Mouse (Mus musculus) cerebral cortex, adult 2 months (tissue): ENCODE data around the gene Pou2f3.

Experiments used
- WGBS: fragments of 180-500 bp; shearing (Covaris S2); methylation state at CpG from one replicate; pipeline ENCODE4 v1.1.7; 2018; 5-methylcytosine and 5-hydroxymethylcytosine counted together

Gene Pou2f3

DNA sequence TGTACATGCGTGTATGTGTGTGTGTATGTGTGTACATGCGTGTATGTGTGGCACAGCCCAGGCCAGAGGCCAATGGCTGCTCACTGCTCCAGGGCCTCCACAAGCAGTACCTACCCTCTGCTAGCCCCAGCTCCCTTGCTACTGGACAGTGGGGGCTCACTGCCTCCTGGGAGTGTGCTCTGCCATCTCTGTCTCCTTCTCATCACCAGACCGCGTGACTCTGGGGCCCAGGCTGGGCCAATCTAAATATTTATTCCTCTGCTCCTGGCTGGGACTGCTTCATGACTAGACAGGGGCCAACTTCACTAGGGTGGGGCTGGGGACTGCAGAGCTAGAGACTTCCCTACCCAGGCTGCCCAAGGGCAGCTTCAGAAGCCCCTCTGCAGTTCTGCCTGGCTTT lies 21.6 kb upstream of the Pou2f3 start:
- WGBS, result 78% methylated on average over 4 of the region's 4 CpGs

DNA sequence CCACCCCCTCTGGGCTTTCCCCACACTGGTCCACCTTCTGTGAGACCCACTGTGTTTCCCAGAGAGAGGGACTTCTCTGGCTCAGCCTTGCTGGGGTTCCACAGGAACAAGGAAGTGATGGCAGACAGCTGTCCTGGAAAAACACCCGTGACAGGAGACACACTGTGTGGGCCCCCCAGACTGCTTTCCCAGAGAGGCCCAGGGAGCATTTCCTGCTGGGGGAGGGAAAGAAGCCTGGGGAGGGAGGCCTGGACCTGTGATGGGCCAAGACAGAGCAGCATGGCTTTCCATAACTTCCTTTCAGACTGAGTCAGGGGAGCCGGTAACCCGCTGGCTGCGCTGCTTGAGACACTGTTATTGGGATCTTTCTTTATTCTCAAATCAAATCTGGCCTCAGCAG lies 20.7 kb upstream of the Pou2f3 start:
- 68% methylated on average over 4 of the region's 4 CpGs for WGBS

DNA sequence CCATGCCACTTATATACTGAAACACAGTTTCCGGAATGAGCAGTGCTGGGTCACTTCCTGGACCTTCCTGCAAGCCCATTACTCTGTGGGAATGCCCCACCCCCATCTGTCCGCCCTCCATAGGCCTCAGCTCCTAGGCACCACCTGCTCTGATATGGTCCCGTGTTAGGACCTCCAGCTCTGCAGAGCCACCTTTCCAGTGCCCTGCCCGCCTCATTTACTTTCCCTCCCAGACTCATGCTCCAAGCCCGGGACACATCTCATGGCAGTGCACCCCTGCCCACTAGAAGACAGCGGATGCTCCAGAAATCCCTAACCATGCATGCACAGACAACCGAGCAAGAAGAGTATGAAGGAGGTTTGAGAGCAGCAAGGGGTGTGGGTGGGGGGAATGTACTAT lies 19.8 kb upstream of the Pou2f3 start:
- WGBS, result 80% methylated on average over 7 of the region's 7 CpGs

DNA sequence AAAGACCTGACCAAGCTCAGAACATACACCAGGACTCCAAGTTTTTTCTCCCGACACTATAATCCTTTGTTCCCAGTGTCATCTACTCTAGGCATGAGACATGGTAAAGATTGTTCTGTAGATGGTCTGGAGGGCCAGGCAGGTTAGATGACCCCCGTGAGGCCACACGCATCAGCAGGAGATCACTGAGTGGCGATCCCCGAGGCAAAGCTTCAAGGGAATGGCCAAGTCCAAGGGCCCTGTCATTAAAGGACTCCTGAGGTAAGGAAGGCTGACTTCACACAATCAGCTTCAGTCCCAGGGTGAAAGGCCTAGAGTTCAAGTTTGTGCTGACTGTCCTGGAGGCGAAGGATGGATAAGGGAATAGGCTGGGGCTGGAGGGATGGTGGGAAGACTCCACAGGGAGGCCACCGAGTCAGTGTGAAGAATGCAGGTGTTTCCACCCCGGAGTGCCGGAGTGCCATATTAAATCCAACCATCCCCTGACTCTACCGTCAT lies 19.3 kb upstream of the Pou2f3 start:
- WGBS, result 89% methylated on average over 10 of the region's 10 CpGs

DNA sequence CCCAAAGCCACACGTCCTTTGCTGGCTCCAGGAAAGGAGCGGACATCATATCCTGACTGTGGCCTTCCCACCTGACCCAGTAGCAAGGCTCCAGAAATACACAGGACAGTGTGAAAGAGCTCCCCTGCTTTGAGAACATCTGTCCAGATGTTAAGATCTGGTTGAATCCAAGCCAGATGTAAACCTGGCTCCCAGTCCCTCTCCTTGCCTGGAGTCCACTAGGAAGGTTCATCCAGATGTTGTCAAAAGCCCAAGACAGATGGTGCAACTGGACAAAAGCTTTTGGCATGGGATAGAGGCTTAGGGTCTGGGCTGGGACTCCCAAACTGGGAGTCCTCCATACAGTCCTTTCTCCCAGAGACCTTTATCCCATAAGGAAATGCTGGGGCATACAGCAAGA lies 18.6 kb upstream of the Pou2f3 start:
- WGBS, result 86% methylated on average over 2 of the region's 2 CpGs

DNA sequence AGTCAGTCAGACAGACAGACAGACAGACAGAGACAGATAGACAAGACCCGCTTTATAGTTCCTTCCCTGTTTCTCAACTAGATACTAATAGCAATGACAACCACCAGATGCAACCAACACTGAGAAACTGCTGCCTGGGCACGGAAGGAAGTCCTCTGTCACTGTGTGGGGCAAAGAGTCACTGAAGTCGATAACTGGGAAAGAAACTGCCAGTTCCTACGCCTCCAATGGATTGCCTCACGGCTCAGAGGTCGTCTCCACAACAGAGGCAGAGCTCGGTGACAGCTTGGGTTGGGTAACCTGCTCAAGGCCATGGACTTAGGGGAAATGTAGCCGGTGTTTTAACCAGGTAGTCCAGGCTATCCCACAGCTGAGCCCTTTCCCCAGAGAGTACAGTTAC lies 17.5 kb upstream of the Pou2f3 start:
- WGBS, result 92% methylated on average over 8 of the region's 8 CpGs

DNA sequence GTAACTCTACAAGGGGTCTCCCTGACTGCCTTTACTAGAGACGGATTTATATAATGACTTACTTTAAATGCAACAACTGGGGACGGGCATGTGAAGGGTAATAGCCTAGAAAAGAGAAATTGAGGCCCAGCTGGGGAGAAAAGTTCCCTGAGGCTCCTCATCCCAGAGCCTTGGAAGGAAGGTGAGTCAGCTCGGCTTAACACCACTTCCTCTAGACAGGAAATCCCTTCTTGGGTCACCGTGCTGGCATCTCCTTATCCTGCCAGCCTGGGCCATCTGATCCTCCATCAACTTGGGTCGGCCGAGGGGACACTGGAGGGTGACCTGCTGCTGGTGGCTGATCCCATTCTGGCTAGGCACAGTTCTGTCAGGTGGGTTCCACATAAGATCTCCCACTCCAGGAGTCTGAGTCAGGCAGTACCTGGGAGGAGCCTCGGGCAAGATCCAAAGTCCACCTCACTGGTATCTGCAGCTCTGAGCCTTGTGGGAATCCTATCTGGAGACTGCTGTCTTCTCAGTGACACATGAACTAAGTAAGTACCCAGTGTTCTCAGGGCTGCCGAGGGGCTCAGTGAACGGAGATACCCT lies 16.5 kb upstream of the Pou2f3 start:
- 77% methylated on average over 9 of the region's 9 CpGs for WGBS

DNA sequence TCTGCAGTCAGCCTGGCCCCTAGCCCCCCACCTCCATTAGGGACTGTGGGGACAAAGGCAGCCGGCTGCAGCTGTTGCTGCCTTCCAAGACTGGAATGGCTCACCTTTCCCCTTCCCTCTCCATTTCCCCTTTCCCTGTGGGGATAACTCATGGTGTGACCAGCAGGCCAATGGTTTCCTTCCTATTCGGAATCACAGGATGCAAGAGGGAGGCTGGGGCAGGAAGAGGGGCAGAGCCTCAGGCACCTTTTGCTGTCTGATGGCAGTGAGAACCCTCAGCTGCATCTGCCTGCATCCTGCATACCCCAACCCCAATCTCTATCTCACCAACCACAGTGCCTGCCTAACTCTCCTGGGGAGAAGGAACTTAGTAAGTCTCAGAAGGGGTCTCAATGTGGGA lies 15.3 kb upstream of the Pou2f3 start:
- WGBS, result 79% methylated on average over 2 of the region's 2 CpGs

DNA sequence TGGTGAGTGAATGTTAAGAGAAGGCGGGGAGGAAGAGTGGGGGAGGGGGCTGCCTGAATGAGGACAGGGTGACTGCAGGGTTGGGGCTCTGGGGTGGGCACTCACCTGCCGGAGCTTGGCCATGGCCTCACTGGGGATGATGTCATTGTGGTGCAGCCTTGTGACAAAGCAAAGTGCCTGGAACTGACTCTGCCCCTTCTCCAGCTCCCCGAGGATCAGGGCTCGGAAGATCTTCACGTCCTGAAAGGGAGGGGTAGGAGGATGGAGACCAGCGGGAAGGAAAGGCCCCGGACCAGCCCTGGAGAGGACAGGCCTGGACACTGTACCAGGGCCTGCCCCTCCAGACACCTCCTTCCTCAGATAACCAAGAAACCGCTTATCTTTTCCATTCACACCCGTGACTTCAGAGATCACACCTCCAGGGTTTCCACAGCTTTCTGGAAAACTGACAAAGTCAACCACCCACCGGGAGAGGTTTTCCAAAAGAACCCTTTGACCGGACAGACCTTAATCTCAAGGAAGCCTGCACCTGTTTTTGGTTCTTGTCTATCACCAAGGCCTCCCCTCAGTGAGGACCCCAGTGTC lies 14.7 kb upstream of the Pou2f3 start:
- WGBS, result 73% methylated on average over 11 of the region's 11 CpGs

DNA sequence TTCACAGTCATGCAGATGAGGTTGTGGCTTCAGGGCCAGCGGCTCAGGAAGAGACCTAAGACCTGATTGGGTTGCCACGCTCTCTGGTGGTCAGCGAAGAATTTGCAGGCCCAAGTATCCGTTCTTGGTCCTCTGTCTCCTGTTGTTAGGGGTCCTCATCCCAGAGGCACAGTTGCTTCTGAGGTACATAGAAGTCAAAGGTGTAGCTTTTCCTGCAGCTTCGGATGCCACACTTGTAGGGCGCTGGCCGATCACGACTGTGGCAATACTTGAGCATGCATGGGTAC lies 12.2 kb upstream of the Pou2f3 start:
- WGBS, result 62% methylated on average over 8 of the region's 8 CpGs

DNA sequence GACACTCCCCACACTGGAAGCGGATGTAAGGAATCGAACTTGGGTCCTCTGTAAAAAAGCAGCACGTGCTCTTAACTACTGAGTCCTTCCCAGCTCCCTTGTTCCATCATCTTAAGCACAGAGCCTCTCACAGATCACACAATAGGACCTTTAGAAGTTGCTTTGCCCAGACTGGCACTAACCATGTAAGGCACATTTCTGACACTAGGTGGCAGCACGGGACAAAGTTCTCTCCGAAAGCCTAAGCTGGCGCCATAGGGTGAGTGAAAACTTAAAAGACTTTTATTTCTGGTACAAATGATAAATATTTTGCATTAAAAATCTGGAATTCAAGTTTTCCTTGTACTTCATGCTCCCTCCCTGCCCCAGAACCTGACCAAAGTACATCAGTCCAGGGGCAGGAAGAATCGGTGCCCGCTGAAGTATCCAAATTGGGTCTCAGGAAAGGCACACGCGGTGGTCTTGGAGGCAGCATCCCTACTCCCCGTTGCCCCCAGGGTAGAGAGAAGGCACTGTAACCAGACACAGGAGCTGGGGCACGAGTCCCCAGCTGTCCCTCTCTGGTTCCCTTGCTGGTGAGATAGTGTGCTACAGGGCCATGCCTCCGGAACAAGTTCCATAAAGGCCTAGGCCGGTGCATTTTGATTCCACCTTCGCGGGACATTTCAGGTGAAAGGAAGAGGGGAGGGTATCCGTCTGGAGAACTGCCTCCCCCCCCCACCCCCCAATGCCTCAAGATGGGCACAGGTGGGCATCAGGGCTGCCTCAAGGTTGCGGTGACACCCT lies 11.7 kb upstream of the Pou2f3 start:
- WGBS, result 42% methylated on average over 18 of the region's 18 CpGs

DNA sequence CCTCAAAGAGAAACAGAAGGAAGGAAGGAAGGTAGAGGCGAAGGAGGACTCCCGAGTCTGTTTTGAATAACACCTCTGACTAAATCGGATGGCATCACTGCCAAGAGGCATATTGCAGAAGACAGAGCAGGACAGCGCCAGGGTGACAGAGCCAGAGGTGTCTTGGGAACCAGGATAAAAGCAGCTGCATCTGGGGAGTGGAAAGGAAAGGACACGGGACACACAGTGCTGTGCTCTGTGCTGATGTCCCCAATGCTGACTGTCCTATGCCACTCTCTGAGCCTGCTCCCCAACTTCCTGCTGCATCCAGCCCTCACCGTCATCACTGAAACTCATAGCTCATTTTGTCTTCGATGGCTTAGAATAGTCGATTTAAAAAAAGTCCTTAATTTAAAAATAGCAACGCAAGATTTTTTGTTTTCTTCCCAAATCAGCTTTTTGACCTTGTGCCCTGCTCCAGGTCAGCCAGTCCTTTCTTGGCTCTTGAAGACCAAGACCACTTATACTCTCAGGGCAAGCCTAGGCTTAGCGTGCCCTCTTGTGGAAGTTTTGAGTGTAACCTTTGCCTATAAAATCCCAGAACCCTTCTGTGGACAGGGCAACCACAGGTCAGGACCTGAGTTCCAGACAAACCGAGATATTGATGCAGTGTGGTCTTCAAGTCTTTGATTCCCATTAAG lies 742 bp upstream of the Pou2f3 start:
- 17% methylated on average over 11 of the region's 11 CpGs for WGBS

DNA sequence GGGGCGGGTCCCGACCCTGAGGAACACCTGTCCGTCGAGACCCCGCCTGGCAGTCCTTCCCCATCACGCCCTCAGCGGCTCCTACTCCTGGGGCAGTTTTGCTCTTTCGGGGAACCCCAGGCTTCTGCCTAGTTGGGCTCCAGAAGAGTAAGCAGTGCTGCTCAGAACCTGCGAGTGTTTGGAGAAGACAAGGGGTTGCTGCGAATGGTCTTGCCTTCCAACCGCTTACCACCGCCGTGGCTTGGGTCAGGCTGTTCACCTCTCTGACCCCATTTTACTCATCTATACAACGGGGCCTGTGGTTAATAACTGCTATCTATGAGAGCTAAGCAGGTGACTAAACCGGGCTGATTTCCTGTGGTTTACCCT lies 4.2 kb downstream of the Pou2f3 start:
- WGBS, result 14% methylated on average over 15 of the region's 15 CpGs

DNA sequence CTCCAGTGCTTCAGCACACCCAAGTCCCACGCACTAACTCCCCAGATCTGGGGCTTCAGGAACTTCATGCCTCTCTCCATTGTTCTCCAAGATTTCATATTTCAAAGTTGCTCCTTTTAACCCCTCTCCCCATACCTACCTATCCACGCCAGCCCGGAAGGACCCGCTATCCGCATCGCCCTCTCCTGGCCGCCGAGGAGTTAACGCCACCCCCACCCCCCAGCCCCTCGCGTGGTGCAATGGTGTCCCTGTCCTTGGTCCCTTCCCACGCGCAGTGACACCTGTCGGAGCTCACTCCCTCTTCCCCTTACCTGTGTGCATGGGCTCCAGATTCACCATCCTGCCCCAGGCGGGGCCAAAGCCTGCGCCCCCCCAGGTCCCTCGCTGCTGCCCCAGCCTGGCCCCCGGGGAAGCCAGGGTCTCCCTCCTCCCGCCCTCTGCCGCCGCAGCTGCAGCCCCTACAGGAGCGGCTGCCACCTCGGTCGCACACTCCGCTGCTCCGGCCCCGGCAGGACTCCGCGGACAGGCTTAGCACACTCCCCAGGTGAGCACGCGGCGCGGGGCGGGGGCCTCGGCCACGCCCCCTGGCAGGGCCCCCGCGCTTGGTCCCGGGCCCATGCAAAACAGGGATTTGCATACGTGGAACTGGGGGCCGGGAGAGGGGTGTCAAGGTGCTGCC lies 4.7 kb downstream of the Pou2f3 start:
- 4% methylated on average over 41 of the region's 41 CpGs for WGBS

DNA sequence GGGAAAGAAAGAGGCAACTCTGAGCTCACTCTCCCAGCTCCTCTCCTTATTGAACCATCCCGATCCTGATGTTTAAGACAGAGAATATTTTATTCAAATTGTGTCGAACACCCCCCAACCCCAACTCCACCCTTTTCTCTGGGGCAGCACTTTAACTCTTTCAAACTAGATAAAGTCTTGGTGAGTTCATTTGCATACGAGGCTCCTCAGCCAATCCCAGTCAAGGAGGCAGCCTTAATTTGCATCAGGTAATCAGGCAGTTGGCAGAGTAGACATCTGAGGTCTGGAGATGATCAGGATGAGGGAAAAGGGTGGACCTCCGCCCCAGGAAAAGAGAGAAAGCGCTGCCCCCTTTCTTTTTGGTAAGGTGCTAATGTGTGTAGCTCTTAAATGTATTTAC lies 10.0 kb downstream of the Pou2f3 start:
- WGBS, result 49% methylated on average over 5 of the region's 5 CpGs

DNA sequence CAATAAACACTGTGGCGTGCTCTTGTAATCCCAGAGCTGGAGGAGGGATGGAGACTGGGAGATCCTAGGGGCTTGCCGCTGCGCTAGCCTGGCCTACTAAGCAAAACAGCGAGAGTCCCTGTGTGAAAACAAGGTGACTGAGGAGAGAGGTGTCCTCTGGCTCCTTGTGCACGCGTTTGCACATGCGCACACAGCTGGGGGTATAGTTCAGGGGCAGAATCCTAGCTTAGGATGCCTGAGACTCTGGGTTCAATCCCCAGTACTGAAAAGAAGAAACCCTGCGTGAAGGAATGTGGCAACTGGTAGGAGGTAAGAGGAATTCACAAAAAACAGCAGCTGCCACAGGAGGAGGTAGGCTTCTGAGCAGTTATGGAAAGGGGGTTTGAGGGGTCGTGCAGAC lies 16.2 kb downstream of the Pou2f3 start:
- 50% methylated on average over 9 of the region's 9 CpGs for WGBS

DNA sequence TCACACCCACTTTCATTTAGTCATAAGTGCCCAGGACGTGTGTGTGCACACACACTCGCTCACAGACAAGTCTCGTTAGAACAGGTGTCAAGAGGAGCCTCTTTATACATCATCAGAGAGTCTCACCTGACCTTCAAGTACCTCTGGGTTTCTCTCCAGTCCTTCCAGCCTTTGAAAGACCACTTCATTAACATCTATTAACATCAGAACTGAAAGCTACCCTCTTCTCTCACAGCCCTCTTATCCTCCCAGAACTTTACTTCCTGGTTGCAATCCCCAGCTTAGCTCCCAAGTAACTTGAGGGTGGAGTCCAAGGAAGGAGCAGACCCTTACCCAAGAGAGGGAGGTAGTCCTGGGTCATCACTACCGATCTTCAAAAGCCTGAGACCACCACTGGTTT lies 18.6 kb downstream of the Pou2f3 start:
- 76% methylated on average over 4 of the region's 4 CpGs for WGBS

DNA sequence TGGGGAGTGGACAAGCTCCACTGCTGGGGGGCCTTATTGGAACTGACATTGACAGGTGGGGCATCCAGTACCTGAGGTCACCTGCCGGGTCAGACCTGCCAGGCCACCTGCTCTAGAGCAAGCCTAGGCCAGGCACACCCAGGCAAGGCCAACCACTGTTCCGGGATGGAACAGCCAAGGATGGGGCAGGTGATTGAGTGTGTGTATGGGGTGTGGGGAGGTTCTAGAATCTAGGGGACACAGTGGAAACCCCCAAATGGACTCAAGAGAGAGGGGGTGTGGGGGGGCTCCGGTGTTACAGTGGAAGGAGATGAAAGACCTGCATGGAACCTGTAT lies 21.2 kb downstream of the Pou2f3 start:
- 64% methylated on average over 3 of the region's 3 CpGs for WGBS

DNA sequence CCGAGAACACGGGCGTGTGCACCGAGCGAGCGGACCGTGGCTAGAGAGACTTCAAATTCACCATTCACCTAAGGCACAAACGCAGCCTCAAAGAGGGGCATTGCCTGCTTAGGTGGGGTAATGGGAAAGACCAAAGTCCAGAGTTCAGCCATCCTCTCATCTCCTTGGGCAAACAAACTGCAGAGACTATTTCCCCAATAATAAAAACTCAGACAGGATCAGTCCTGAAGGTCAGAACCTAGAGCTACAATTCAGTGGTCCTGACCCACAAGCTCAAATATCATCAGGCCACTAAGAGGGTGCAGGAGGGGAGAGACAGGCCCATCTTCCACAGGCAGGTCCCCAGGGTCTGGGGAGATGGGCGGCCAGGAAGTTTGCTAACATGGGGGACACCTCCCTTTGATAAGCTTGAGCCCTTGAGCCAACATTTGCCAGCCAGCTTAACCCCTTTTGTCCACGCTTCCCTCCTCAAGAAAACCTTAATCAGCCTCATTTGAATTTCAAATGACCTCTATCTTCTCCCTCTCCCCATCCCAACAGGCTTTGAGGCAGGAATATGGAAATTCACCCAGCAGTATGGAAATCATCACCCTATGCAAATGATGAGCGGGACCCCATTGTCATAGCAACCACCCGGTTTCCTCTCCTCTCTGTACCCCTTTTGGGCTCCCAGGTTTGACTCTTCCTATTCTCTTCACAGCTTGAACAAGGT lies 21.7 kb downstream of the Pou2f3 start:
- WGBS, result 84% methylated on average over 12 of the region's 12 CpGs

DNA sequence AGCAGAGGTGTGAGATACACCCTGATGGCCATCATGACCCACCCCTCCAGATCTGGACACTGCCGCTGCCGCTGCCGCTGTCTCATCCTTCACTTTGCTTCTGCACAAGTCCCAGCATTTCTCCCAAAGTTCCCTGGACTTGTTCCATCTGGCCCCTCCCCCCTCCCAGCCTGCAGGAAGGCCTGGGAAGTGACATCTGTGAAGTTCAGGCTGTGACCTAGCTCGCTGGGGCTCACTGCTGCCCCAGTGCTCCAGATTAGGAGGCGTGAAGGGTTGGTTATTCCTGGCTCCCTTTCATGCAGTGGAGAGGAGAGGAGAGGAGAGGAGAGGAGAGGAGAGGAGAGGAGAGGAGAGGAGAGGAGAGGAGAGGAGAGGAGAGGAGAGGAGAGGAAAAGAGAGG lies 30.6 kb downstream of the Pou2f3 start:
- WGBS, result 79% methylated on average over 5 of the region's 5 CpGs

DNA sequence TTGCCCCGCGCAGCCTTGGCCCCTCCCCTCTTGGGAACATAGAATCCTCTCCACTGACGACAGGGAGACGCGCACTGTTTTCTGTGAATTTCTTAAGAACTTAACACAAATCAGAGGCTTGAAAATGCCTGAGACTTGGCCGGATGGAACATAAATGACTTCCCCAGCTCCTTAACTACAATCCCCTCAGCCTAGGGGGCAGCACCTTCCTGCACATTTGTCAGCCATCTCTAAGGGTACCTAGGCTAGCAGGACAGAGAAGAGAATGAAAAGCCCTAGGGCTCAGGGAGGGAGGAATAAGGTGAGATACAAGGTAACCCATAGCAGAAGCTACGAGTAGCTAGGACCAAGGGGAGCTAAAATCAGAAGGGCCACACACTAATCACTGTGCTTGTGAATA lies 32.0 kb downstream of the Pou2f3 start:
- 70% methylated on average over 7 of the region's 7 CpGs for WGBS

DNA sequence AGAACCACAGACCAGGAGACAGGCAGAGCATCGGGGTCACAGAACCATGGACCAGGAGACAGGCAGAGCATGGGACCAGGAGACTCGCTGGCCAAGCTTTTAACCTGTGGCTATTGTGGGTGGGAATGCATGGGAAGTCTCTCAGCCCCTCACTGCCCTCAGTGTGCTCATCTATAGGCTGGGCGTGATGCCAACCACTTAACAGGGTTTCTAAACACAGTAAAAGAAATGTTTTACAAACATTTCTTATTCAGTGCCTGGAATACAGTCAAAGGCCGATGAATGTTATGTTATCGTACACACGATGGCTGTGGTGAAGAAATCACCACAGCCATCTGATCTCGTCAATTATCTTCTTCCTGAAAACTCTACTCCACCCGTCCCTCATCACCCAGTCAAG lies 43.1 kb downstream of the Pou2f3 start:
- 81% methylated on average over 8 of the region's 8 CpGs for WGBS
